Mouse (Mus musculus) hindbrain, embryonic 12.5 days (tissue): Measurements from ENCODE around the gene Ttc36. TPM values are rescaled to one million over a fixed set of nuclear protein-coding genes. Genes with fewer than 3 reads are reported as not detected.

Source experiments
- ATAC-seq: fragments of 200-750 bp; cut with Nextera tagmentation; 2 replicates; pipeline ENCODE4 v1.8.0; 2017; ENCODE audit warnings: moderate TSS enrichment; ENCODE audit not compliant: low FRiP score
- H3K27ac ChIP-seq: fragments of 300-500 bp; sonication (generic); 2 replicates; pipeline ENCODE4 v1.5.1; 2016; ENCODE audit warnings: mild to moderate bottlenecking
- H3K27me3 ChIP-seq: fragments of 300-500 bp; sonication (generic); 2 replicates; pipeline ENCODE4 v1.6.1; 2016; ENCODE audit warnings: mild to moderate bottlenecking
- H3K36me3 ChIP-seq: fragments of 300-500 bp; sonication (generic); 2 replicates; pipeline ENCODE4 v1.6.1; 2016; ENCODE audit warnings: mild to moderate bottlenecking
- H3K4me1 ChIP-seq: fragments of 300-500 bp; sonication (generic); 2 replicates; pipeline ENCODE4 v1.6.1; 2016
- H3K4me2 ChIP-seq: fragments of 300-500 bp; sonication (generic); replicated peaks from 2 replicates; pipeline ENCODE4 v1.6.1; 2016; ENCODE audit warnings: mild to moderate bottlenecking
- H3K4me3 ChIP-seq: fragments of 300-500 bp; sonication (generic); 2 replicates; pipeline ENCODE4 v1.5.1; 2016; ENCODE audit warnings: mild to moderate bottlenecking
- H3K9ac ChIP-seq: fragments of 300-500 bp; sonication (generic); 2 replicates; pipeline ENCODE4 v1.6.1; 2016; ENCODE audit warnings: mild to moderate bottlenecking, moderate library complexity
- H3K9me3 ChIP-seq: fragments of 300-500 bp; sonication (generic); replicated peaks from 2 replicates; pipeline ENCODE4 v1.6.1; 2016; ENCODE audit warnings: mild to moderate bottlenecking
- WGBS: fragments of 180-500 bp; shearing (Covaris S2); methylation state at CpG from one replicate; pipeline ENCODE4 v1.1.7; 2016; 5-methylcytosine and 5-hydroxymethylcytosine counted together
- polyA plus RNA-seq: library from polyadenylated mRNA; unstranded; fragments of >200 nt; fragmentation: Nextera tagmentation; extraction: Ambion mirVana; gene quantifications from 2 replicates; pipeline ENCODE4 v1.2.1, GENCODE M21; 2016

Gene Ttc36
- polyA plus RNA-seq, 1 experiment from 2014 or later, result not detected

GRCm38 (mm10) chr9:44807778-44808177 is 4.9 kb upstream of the Ttc36 start:
- Histone ChIP-seq H3K27me3 (no peaks in the 10 kb centered on the region), H3K36me3 (peaks cover 79% of the 10 kb centered on the region), H3K4me3 (no peak overlapping the region), H3K4me1 (no peaks in the 10 kb centered on the region), H3K9ac (no peak overlapping the region), H3K4me2 (no peak overlapping the region), H3K9me3 (no peaks in the 10 kb centered on the region), H3K27ac (no peak overlapping the region)
- ATAC-seq, result no peak
- WGBS, result 96% methylated on average over 10 of the region's 10 CpGs

- peaks cover 72% of the 10 kb centered on the region for H3K36me3 ChIP-seq
- H3K9ac ChIP-seq, result no peak overlapping the region
- 70% methylated on average over 5 of the region's 5 CpGs for WGBS
- H3K4me2 ChIP-seq, result no peak overlapping the region
- H3K27ac ChIP-seq, result no peak overlapping the region
- no peaks in the 10 kb centered on the region for H3K4me1 ChIP-seq
- H3K4me3 ChIP-seq, result no peak overlapping the region
- no peaks in the 10 kb centered on the region for H3K9me3 ChIP-seq
- no peaks in the 10 kb centered on the region for H3K27me3 ChIP-seq
- ATAC-seq, result no peak
Measured at GRCm38 (mm10) chr9:44807141-44807540, 4.3 kb upstream of the Ttc36 start.

- peaks cover 10% of the 10 kb centered on the region for H3K27me3 ChIP-seq
- H3K4me3 ChIP-seq, result no peak overlapping the region
- no peak for ATAC-seq
- no peak overlapping the region for H3K4me2 ChIP-seq
- H3K9ac ChIP-seq, result no peak overlapping the region
- no peaks in the 10 kb centered on the region for H3K4me1 ChIP-seq
- no peak overlapping the region for H3K27ac ChIP-seq
- peaks cover 57% of the 10 kb centered on the region for H3K36me3 ChIP-seq
- WGBS, result 95% methylated on average over 5 of the region's 5 CpGs
- no peaks in the 10 kb centered on the region for H3K9me3 ChIP-seq
Measured at GRCm38 (mm10) chr9:44805536-44805935, 2.7 kb upstream of the Ttc36 start.

- no peak overlapping the region for H3K9ac ChIP-seq
- no peak overlapping the region for H3K27ac ChIP-seq
- no peak for ATAC-seq
- H3K4me1 ChIP-seq, result peaks cover 3% of the 10 kb centered on the region; the same call in 1 of the 2 replicates
- H3K4me2 ChIP-seq, result no peak overlapping the region
- no peaks in the 10 kb centered on the region for H3K9me3 ChIP-seq
- H3K27me3 ChIP-seq, result peaks cover 13% of the 10 kb centered on the region
- 88% methylated on average over 10 of the region's 10 CpGs for WGBS
- H3K4me3 ChIP-seq, result no peak overlapping the region
- peaks cover 49% of the 10 kb centered on the region for H3K36me3 ChIP-seq
Measured at GRCm38 (mm10) chr9:44804678-44805077, 1.8 kb upstream of the Ttc36 start.

- H3K9me3 ChIP-seq, result no peaks in the 10 kb centered on the region
- H3K36me3 ChIP-seq, result peaks cover 19% of the 10 kb centered on the region
- H3K4me3 ChIP-seq, result no peak overlapping the region
- no peak overlapping the region for H3K9ac ChIP-seq
- H3K4me1 ChIP-seq, result peaks cover 11% of the 10 kb centered on the region
- no peak overlapping the region for H3K27ac ChIP-seq
- WGBS, result 85% methylated on average over 6 of the region's 6 CpGs
- no peak for ATAC-seq
- H3K4me2 ChIP-seq, result no peak overlapping the region
- H3K27me3 ChIP-seq, result peaks cover 22% of the 10 kb centered on the region
Measured at GRCm38 (mm10) chr9:44801669-44802068, 1.2 kb downstream of the Ttc36 start.

- 41% methylated on average over 9 of the region's 9 CpGs for WGBS
- ATAC-seq, result 0 out of 2 replicates have a peak, but pooled peaks have one; percentile 5
- peaks cover 3% of the 10 kb centered on the region for H3K36me3 ChIP-seq
- peaks cover 11% of the 10 kb centered on the region for H3K4me1 ChIP-seq
- H3K9ac ChIP-seq, result peak overlapping the region; percentile 63
- peaks cover 22% of the 10 kb centered on the region for H3K27me3 ChIP-seq
- peak overlapping the region; percentile 87 for H3K4me2 ChIP-seq
- no peaks in the 10 kb centered on the region for H3K9me3 ChIP-seq
- H3K27ac ChIP-seq, result no peak overlapping the region
- H3K4me3 ChIP-seq, result peak overlapping the region; percentile 46
Measured at GRCm38 (mm10) chr9:44799958-44800324, 2.9 kb downstream of the Ttc36 start.

GRCm38 (mm10) chr9:44799102-44799957 is 3.5 kb downstream of the Ttc36 start, which contains the start of gene Tmem25:
Tmem25 (minus strand) TSS chr9:44799307.
- H3K36me3 ChIP-seq, result no peaks in the 10 kb centered on the region
- peaks cover 22% of the 10 kb centered on the region for H3K27me3 ChIP-seq
- WGBS, result under 1% methylated on average over 75 of the region's 75 CpGs
- peak; percentile 95 for ATAC-seq
- peak within 1 kb of the TSS; percentile 87 for H3K4me2 ChIP-seq
- no peaks in the 10 kb centered on the region for H3K9me3 ChIP-seq
- H3K9ac ChIP-seq, result peak within 1 kb of the TSS; percentile 63
- H3K27ac ChIP-seq, result 0 out of 2 replicates have a peak within 1 kb of the TSS, but pooled peaks have one; percentile 60
- peaks cover 11% of the 10 kb centered on the region for H3K4me1 ChIP-seq
- H3K4me3 ChIP-seq, result peak within 1 kb of the TSS; percentile 46

- H3K36me3 ChIP-seq, result no peaks in the 10 kb centered on the region
- ATAC-seq, result no peak
- H3K4me2 ChIP-seq, result peak overlapping the region; percentile 87
- H3K9ac ChIP-seq, result no peak overlapping the region
- 44% methylated on average over 7 of the region's 7 CpGs for WGBS
- no peak overlapping the region for H3K27ac ChIP-seq
- H3K9me3 ChIP-seq, result no peaks in the 10 kb centered on the region
- peak overlapping the region; percentile 46 for H3K4me3 ChIP-seq
- peaks cover 11% of the 10 kb centered on the region for H3K4me1 ChIP-seq
- H3K27me3 ChIP-seq, result peaks cover 22% of the 10 kb centered on the region
Measured at GRCm38 (mm10) chr9:44798298-44798697, 4.6 kb downstream of the Ttc36 start.

- ATAC-seq, result no peak
- H3K36me3 ChIP-seq, result peaks cover 50% of the 10 kb centered on the region
- H3K9ac ChIP-seq, result no peak overlapping the region
- WGBS, result 77% methylated on average over 9 of the region's 9 CpGs
- no peak overlapping the region for H3K4me3 ChIP-seq
- H3K9me3 ChIP-seq, result no peaks in the 10 kb centered on the region
- H3K27me3 ChIP-seq, result peaks cover under 1% of the 10 kb centered on the region; the same call in 1 of the 2 replicates
- H3K27ac ChIP-seq, result no peak overlapping the region
- no peaks in the 10 kb centered on the region for H3K4me1 ChIP-seq
- no peak overlapping the region for H3K4me2 ChIP-seq
Measured at GRCm38 (mm10) chr9:44792842-44793241, 10.0 kb downstream of the Ttc36 start.

GRCm38 (mm10) chr9:44772750-44773651 is 29.9 kb downstream of the Ttc36 start:
- Histone ChIP-seq H3K4me2 (peak overlapping the region; percentile 68), H3K27ac (peak overlapping the region; percentile 89), H3K4me1 (peaks cover 8% of the 10 kb centered on the region), H3K9me3 (no peaks in the 10 kb centered on the region), H3K27me3 (no peaks in the 10 kb centered on the region), H3K36me3 (peaks cover 10% of the 10 kb centered on the region; the same call in 1 of the 2 replicates), H3K9ac (peak overlapping the region; percentile 79), H3K4me3 (peak overlapping the region; percentile 62)
- ATAC-seq, result peak; percentile 98
- WGBS, result under 1% methylated on average over 41 of the region's 41 CpGs

GRCm38 (mm10) chr9:44772392-44772749 is 30.5 kb downstream of the Ttc36 start:
- H3K4me1 ChIP-seq, result peaks cover 8% of the 10 kb centered on the region
- no peak overlapping the region for H3K9ac ChIP-seq
- H3K27me3 ChIP-seq, result no peaks in the 10 kb centered on the region
- H3K9me3 ChIP-seq, result no peaks in the 10 kb centered on the region
- H3K27ac ChIP-seq, result no peak overlapping the region
- peaks cover 10% of the 10 kb centered on the region; the same call in 1 of the 2 replicates for H3K36me3 ChIP-seq
- no peak; the same call in 1 of the 2 replicates for ATAC-seq
- 28% methylated on average over 5 of the region's 5 CpGs for WGBS
- no peak overlapping the region for H3K4me2 ChIP-seq
- 0 out of 2 replicates have a peak overlapping the region, but pooled peaks have one; percentile 62 for H3K4me3 ChIP-seq

- no peak overlapping the region for H3K27ac ChIP-seq
- no peak overlapping the region for H3K4me2 ChIP-seq
- no peak for ATAC-seq
- no peaks in the 10 kb centered on the region for H3K27me3 ChIP-seq
- no peak overlapping the region for H3K4me3 ChIP-seq
- H3K36me3 ChIP-seq, result peaks cover 10% of the 10 kb centered on the region; the same call in 1 of the 2 replicates
- no peaks in the 10 kb centered on the region for H3K9me3 ChIP-seq
- WGBS, result 94% methylated on average over 5 of the region's 5 CpGs
- no peak overlapping the region for H3K9ac ChIP-seq
- peaks cover 15% of the 10 kb centered on the region for H3K4me1 ChIP-seq
Measured at GRCm38 (mm10) chr9:44771376-44771775, 31.5 kb downstream of the Ttc36 start.
